Mouse (Mus musculus) G1E (cell line): ENCODE measurements around the gene Tmem38b. TPM values are rescaled to one million over a fixed set of nuclear protein-coding genes. Genes with fewer than 3 reads are reported as not detected.

Experiments used
- ATAC-seq: 2 replicates; pipeline ENCODE4 v1.8.0; 2016; ENCODE audit warnings: mild to moderate bottlenecking; ENCODE audit not compliant: insufficient number of reproducible peaks, poor library complexity, low FRiP score, severe bottlenecking; ENCODE audit errors: extremely low read depth
- DNase-seq: peaks from one replicate; pipeline ENCODE4 v3.0.0; 2012; ENCODE audit warnings: low spot score
- H3K27me3 ChIP-seq: 2 replicates; pipeline ENCODE4 v1.6.1; 2012; ENCODE audit warnings: mild to moderate bottlenecking, low read length, inconsistent platforms; ENCODE audit not compliant: insufficient read depth
- H3K36me3 ChIP-seq: replicated peaks from 2 replicates; pipeline ENCODE3; 2012; ENCODE audit warnings: mild to moderate bottlenecking, inconsistent platforms
- H3K4me1 ChIP-seq: 2 replicates; pipeline ENCODE4 v1.6.1; 2012; ENCODE audit warnings: low read depth, low read length, inconsistent platforms, mixed read lengths; ENCODE audit not compliant: insufficient read depth
- H3K4me3 ChIP-seq: 2 replicates; pipeline ENCODE4 v1.5.1; 2012; ENCODE audit warnings: low read depth, mild to moderate bottlenecking, inconsistent platforms, low read length, moderate library complexity, mixed read lengths
- H3K9me3 ChIP-seq: replicated peaks from 2 replicates; pipeline ENCODE4 v1.6.1; 2012; ENCODE audit warnings: inconsistent platforms
- CTCF ChIP-seq: IDR thresholded peaks from 2 replicates; pipeline ENCODE4 v1.5.1; 2012; ENCODE audit warnings: low read depth, low read length, inconsistent platforms, mixed read lengths
- GATA1 ChIP-seq: IDR thresholded peaks from 2 replicates; pipeline ENCODE4 v1.6.1; 2012; ENCODE audit warnings: borderline replicate concordance, low read length, inconsistent platforms, mixed read lengths
- GATA2 ChIP-seq: IDR thresholded peaks from 2 replicates; pipeline ENCODE4 v1.6.1; 2012; ENCODE audit warnings: low read depth, low read length, inconsistent platforms, borderline replicate concordance
- POLR2AphosphoS5 ChIP-seq: IDR thresholded peaks from 2 replicates; pipeline ENCODE4 v1.6.1; 2012; ENCODE audit warnings: low read depth, low read length, inconsistent platforms; ENCODE audit not compliant: insufficient replicate concordance
- TAL1 ChIP-seq: conservative IDR thresholded peaks from 2 replicates; pipeline ENCODE4 v1.6.1; 2012; ENCODE audit warnings: low read depth, low read length, inconsistent platforms, mixed read lengths
- polyA plus RNA-seq: library from polyadenylated mRNA; stranded (reverse); fragments of >175 nt; gene quantifications from 2 replicates; pipeline ENCODE4 v1.2.3, GENCODE M21; 2012
- total RNA-seq, 2 experiments: library from RNA; stranded (forward) in 1 of 2; stranded (reverse) in 1 of 2; fragments of 200-1000 nt in 1 of 2; fragments of >200 nt in 1 of 2; fragmentation: Nextera tagmentation in 1 of 2; gene quantifications; 2 replicates each; pipeline ENCODE4 v1.2.3; 2014 to 2017

Tmem38b gene
- total and polyA plus RNA-seq, 3 experiments, result 5.6 to 21.3 (median 15.8) TPM

DNA sequence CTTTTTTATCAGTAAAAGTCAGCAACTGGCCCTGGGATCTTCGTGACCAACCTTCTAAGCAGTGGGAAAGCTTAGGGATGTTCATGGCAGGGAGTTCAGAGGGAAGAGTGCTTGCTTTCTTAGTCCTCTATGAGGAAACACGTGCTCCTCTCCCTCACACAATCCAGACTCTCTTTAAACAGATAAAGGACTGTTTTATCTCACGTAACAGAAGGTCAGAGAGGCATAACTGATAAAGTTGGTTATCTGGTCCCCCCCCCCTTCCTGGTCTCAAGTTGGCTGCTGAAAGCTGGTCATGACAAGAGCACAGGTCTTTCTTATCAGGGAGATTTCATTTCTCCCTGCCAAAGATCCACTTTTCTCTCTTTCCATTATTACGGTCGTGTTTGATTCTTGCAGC, 7.5 kb upstream of the Tmem38b start:
- DNase-seq, result peak; percentile 62
- ATAC-seq, result peak; percentile 94
- H3K36me3 ChIP-seq, result no peaks in the 10 kb centered on the region
- no peak overlapping the region; the same call in 1 of the 2 replicates for H3K4me3 ChIP-seq
- peaks cover 40% of the 10 kb centered on the region for H3K4me1 ChIP-seq
- no peaks in the 10 kb centered on the region for H3K27me3 ChIP-seq
- TF ChIP-seq GATA1 (no peak), TAL1 (peak; percentile 85), CTCF (no peak), POLR2AphosphoS5 (no peak), GATA2 (no peak)
- H3K9me3 ChIP-seq, result no peaks in the 10 kb centered on the region

DNA sequence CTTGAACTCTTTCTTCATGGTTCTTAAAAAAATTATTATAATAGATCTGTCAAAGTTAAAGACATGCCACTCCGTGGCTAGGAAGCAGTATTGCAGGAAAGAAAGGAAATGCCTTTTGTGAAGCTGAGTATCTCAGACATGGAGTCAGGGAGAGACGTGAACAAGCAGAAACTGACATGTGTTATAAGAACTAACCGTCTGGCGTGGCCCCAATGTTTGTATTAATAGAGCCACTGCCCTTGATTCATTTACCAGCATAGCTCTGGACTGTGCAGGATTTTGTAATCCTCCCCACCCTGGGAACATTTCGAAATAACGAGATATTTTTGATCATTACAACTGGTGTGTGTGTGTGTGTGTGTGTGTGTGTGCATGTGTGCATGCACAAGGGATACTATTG, 2.1 kb upstream of the Tmem38b start:
- Histone ChIP-seq H3K36me3 (peaks cover 4% of the 10 kb centered on the region), H3K4me3 (no peak overlapping the region), H3K9me3 (no peaks in the 10 kb centered on the region), H3K27me3 (no peaks in the 10 kb centered on the region), H3K4me1 (peaks cover 39% of the 10 kb centered on the region)
- no peak for ATAC-seq
- DNase-seq, result no peak
- TF ChIP-seq CTCF (no peak), POLR2AphosphoS5 (no peak), GATA1 (no peak), GATA2 (no peak)

DNA sequence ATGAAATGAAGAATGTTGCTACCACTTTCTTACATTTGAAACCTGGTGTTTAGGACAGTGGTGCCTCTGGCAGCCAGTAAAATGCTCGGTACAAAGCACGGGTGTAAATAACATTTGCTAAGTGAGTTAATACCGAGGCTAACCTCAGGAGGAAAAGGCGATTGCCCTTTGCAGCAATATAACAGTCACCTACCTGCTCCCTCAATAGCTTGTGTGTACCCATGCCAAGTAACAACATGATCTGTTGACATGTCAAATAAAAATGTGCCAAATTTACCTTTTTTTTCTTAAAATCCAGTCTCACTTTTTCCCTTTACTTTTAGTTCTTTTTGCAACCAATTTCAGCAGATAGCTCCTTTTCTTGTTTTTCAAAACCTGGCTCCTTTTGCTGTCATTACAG, 1.0 kb upstream of the Tmem38b start:
- ATAC-seq (no peak), DNase-seq (no peak)
- no peaks in the 10 kb centered on the region for H3K9me3 ChIP-seq
- H3K27me3 ChIP-seq, result no peaks in the 10 kb centered on the region
- peaks cover 8% of the 10 kb centered on the region for H3K36me3 ChIP-seq
- no peak for TF ChIP-seq POLR2AphosphoS5
- TF ChIP-seq TAL1, result no peak
- no peak for TF ChIP-seq GATA2
- TF ChIP-seq GATA1, result no peak
- TF ChIP-seq CTCF, result no peak
- H3K4me1 ChIP-seq, result peaks cover 30% of the 10 kb centered on the region
- no peak overlapping the region for H3K4me3 ChIP-seq

DNA sequence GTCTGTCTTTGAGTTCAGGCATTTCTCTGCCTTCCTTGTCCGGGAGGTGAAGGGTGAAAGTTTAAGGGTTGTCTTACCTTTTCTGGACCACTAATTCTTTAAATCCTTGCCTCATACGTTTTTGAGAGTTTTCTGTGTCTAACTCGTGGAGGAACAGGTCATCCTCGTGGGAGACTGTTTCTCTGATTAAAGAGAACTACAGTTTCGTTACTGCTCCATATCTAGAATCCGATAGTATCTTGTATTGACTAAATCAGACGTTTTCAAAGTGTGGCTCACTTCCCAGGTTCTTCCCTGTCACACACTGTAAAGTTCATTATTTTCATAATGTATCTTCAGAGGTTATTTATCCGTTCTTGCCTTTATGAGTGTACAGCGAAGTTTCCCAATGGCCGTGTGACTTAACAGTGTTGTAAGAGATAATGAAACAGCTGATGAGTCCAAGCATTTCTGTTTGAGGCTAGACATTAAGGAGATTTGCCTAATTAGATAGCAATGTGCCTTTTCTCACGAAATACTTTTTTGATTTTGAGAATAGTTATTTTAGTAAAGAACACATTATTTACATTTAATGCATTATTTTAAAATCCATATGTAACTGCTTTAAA, 900 bp downstream of the Tmem38b start:
- DNase-seq (no peak), ATAC-seq (0 out of 2 replicates have a peak, but pooled peaks have one; percentile 43)
- H3K4me1 ChIP-seq, result peaks cover 29% of the 10 kb centered on the region

DNA sequence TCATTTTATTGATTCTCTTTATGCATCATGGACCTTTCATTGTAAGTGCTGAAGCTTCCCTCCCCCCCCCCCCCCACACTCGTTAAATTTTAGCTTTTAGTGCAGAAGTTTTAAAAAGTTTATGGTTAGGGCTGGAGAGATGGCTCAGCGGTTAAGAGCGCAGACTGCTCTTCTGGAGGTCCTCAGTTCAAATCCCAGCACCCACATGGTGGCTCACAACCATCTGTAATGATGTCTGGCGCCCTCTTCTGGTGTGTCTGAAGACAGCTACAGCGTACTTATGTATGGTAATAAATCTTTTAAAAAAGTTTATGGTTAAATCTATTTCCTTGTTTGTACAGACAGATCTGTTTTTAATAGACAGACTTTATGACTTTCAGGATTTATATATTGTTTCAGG, 2.0 kb downstream of the Tmem38b start:
- H3K4me1 ChIP-seq, result peaks cover 28% of the 10 kb centered on the region
- no peak for DNase-seq
- no peak for ATAC-seq
- no peaks in the 10 kb centered on the region for H3K9me3 ChIP-seq
- H3K27me3 ChIP-seq, result no peaks in the 10 kb centered on the region
- no peak overlapping the region for H3K4me3 ChIP-seq
- TF ChIP-seq POLR2AphosphoS5 (no peak), TAL1 (no peak), CTCF (no peak)
- H3K36me3 ChIP-seq, result peaks cover 20% of the 10 kb centered on the region

More for the DNA sequence above, 900 bp downstream of the Tmem38b start:
- Histone ChIP-seq H3K4me3 (peak overlapping the region; percentile 99), H3K36me3 (peaks cover 15% of the 10 kb centered on the region), H3K27me3 (no peaks in the 10 kb centered on the region), H3K9me3 (no peaks in the 10 kb centered on the region)
- TF ChIP-seq POLR2AphosphoS5 (no peak), GATA2 (no peak), TAL1 (no peak), CTCF (no peak), GATA1 (no peak)

DNA sequence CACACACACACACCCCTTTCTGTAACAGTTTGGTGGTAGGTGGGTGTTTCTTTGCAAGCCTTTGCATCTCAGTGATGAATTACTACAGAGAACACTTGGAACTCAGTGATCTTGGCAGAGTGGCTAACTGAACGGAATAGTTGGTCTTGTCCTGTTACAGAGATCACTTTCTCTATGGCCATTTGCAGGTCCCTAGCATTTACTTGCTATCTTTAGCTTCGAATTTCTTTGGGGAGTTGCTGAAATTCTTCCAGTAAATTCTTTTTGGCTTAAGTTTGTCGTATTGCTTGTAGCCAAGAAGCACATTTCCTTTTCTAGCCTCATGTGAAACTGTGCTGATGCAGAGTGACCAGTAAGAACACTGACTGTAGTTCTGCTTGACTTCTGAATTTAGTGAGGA, 3.1 kb downstream of the Tmem38b start:
- no peak overlapping the region for H3K4me3 ChIP-seq
- H3K36me3 ChIP-seq, result peaks cover 25% of the 10 kb centered on the region
- no peak for ATAC-seq
- no peaks in the 10 kb centered on the region for H3K27me3 ChIP-seq
- no peaks in the 10 kb centered on the region for H3K9me3 ChIP-seq
- TF ChIP-seq POLR2AphosphoS5 (no peak), GATA1 (no peak), CTCF (no peak), GATA2 (no peak), TAL1 (no peak)
- DNase-seq, result no peak
- H3K4me1 ChIP-seq, result peaks cover 26% of the 10 kb centered on the region

DNA sequence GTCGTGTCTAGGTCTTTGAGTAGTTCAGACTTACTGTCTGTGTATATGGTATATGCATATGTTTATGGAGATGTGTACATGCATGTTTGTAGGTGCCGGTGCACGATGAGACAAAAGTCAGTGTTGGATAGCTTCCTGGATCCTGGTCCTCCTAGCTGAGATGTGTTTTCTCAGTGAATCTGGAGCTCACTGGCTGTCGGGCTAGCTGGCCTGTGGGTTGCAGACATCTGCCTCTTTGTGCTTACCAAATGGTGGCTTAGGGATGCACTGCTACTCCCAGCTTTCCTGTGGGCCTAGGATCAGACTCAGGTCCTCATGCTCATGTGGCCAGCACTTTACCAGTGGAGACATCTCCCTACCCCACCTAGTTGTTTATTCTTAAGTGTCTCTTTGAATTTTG, 4.2 kb downstream of the Tmem38b start:
- H3K4me3 ChIP-seq, result no peak overlapping the region
- peaks cover 26% of the 10 kb centered on the region for H3K4me1 ChIP-seq
- H3K9me3 ChIP-seq, result no peaks in the 10 kb centered on the region
- H3K36me3 ChIP-seq, result peaks cover 27% of the 10 kb centered on the region
- no peak for TF ChIP-seq POLR2AphosphoS5
- ATAC-seq (no peak), DNase-seq (no peak)
- H3K27me3 ChIP-seq, result no peaks in the 10 kb centered on the region
